Mouse (Mus musculus) embryonic stem cell, embryonic (primary cell): ENCODE measurements at regions not wholly inside any gene's neighbourhood (a gene's known extent, or its start where the extent isn't known, plus 50 kb on each side); places are given as distances from the start of the nearest gene placed in this dataset.

Source experiments
- CTCF ChIA-PET, 4 experiments: fragments of 300-600 bp in 2 of 4; fragments of 350-600 bp in 2 of 4; sonication (Branson Sonifier 250); formaldehyde crosslinking; loops; one replicate each; lab custom pipeline; 2022; ENCODE audit warnings: inconsistent platforms in 2 of 4; lab: Charles Lee
- POLR2A ChIA-PET, 4 experiments: fragments of 300-600 bp in 2 of 4; fragments of 350-600 bp in 2 of 4; sonication (Branson Sonifier 250); formaldehyde crosslinking; loops; one replicate each; lab custom pipeline; 2022; ENCODE audit warnings: antibody characterized with exemption in 4 of 4, inconsistent platforms in 1 of 4; lab: Charles Lee

- ChIA-PET POLR2A (no interaction called here), CTCF (no interaction called here)
These were observed 232.0 kb downstream of the Rab28 start for GRCm38 (mm10) chr5:41476001-41476400.

DNA sequence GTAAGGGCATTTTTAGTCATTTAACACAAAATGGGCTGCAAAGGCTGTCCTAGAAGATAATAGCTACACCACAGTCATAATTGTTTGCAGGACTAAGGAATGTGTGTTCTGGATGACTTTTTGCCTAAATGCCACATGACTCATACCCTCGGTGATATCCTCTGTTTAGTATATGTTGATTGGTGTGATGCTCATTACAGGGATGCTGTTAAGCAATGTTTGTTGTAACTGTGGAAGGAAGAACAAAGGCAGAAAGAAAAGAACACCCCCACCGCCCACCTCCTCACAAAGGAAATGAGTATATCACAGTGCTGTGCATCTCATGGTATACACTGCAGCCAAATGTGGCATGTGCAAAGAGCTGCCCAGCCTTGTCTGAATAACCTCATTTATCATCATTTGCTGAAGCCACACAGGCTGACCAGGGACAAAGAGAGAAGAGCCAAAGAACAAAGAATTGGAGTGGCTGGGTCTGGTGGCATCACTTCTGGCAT is 262.4 kb downstream of the Rab28 start:
- ChIA-PET CTCF (no interaction called here), POLR2A (interaction anchor here in 2 of 4 experiments (0.6 kb wide), 2 partner anchors 52 to 321 kb away, joined by 3 read pairs; no protein-coding TSS in a partner anchor)

- ChIA-PET CTCF (interaction anchor here in 1 of 4 experiments (0.6 kb wide), 1 partner anchor 435 kb away, joined by 3 read pairs; no protein-coding TSS in a partner anchor), POLR2A (no interaction called here)
These were observed 266.9 kb downstream of the Rab28 start for GRCm38 (mm10) chr5:41441081-41441480.

- ChIA-PET POLR2A (no interaction called here), CTCF (no interaction called here)
These were observed 288.7 kb downstream of the Rab28 start for GRCm38 (mm10) chr5:41419121-41419874.

GRCm38 (mm10) chr5:41409070-41409668 is 298.8 kb downstream of the Rab28 start:
- CTCF ChIA-PET = no interaction called here

GRCm38 (mm10) chr5:41392802-41393234 is 315.1 kb downstream of the Rab28 start:
- ChIA-PET POLR2A (interaction anchor here in 1 of 4 experiments (0.8 kb wide), 1 partner anchor 53 kb away, joined by 3 read pairs; no protein-coding TSS in a partner anchor), CTCF (interaction anchor here in 1 of 4 experiments (0.5 kb wide), 1 partner anchor 683 kb away, joined by 5 read pairs; no protein-coding TSS in a partner anchor)

More at GRCm38 (mm10) chr5:41409070-41409668, 298.8 kb downstream of the Rab28 start:
- POLR2A ChIA-PET = no interaction called here

GRCm38 (mm10) chr5:41392137-41392554 is 315.8 kb downstream of the Rab28 start:
- POLR2A ChIA-PET = no interaction called here
- CTCF ChIA-PET = interaction anchor here in 1 of 4 experiments (0.5 kb wide), 1 partner anchor 215 kb away, joined by 4 read pairs; no protein-coding TSS in a partner anchor

DNA sequence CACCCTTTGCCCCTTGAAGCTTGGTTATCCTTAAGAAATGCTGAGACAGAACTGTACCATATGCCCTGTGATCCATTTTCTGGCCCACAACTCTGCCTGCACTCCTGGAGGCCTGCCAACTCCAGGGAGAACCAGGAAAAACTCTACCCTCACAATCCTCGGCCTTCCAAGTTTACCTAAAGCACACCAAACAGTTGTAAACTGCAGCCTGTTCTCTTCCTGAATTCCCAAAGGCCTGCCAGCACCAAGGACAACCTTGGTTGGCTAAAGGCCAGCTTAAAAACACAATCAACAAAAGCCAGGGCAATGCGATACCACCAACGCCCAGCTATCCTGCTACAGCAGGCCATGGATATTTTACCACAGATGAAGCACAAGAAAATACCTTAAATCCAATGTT is 334.5 kb downstream of the Rab28 start:
- CTCF ChIA-PET = no interaction called here
- POLR2A ChIA-PET = no interaction called here

GRCm38 (mm10) chr5:41371461-41371860 is 336.5 kb downstream of the Rab28 start:
- POLR2A ChIA-PET = no interaction called here

GRCm38 (mm10) chr5:41370356-41370755 is 337.6 kb downstream of the Rab28 start:
- ChIA-PET CTCF (no interaction called here), POLR2A (no interaction called here)

More at GRCm38 (mm10) chr5:41371461-41371860, 336.5 kb downstream of the Rab28 start:
- CTCF ChIA-PET = no interaction called here

DNA sequence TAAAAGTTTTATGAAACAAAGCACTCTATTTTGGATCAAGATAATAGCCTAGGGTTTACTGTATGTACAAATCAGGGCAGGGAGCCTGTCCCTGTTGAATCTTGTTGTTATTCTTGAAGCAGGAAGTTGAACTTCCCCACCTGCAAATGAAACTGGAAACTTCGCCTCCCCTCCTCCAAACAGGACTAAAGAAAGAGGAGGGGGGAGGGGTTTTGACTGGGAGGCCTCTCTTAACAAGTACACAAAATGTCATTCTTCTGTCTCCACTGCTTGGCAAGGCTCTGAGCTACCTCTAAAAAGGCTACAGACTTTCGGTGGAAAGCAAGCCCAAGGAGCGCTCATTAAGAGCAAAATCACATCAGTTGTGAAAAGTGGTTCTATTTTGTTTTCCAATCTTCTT is 338.1 kb downstream of the Rab28 start:
- POLR2A ChIA-PET = no interaction called here
- CTCF ChIA-PET = no interaction called here

DNA sequence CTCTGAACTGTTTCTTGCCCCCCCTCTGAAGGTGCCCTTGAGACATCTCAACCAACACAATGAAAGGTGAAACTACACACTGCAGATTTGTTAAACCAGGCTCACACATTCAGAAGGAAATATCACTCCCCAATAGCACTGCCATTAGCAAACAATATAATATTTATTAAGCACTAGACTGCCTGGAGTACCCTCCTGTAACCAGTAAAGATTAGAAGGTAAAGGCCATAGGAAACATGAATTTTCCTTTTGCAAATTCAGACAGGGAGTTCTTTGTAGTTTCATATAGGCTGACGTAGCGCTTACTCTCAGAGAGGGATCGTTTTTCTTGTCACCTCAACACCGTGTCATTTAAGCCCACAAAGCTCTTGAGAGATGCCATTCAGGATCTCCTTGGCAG is 342.1 kb downstream of the Rab28 start:
- POLR2A ChIA-PET = no interaction called here
- CTCF ChIA-PET = no interaction called here

- ChIA-PET POLR2A (interaction anchor here in 1 of 4 experiments (0.6 kb wide), 1 partner anchor 420 kb away, joined by 4 read pairs; no protein-coding TSS in a partner anchor), CTCF (no interaction called here)
These were observed 359.5 kb downstream of the Rab28 start for GRCm38 (mm10) chr5:41348410-41348821.

DNA sequence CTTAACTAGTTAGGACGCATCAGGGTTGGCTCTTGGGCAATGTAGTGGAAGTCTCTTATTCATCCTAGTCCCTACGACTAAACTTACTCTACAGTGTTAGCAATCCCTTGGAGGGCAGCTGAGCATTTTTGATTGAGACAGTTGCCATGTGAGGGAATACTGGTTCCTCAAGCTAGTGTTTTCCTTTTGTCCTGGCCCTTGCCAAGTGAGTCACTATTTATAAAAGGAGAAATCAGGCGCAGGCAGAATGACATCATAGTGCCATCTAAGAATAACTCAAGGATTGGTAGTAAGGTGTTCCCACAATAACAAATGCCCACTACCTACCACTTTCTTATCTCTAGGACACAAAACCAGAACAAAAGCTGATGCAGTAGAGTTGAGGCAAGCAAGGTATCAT is 360.5 kb downstream of the Rab28 start:
- POLR2A ChIA-PET = no interaction called here
- CTCF ChIA-PET = no interaction called here

DNA sequence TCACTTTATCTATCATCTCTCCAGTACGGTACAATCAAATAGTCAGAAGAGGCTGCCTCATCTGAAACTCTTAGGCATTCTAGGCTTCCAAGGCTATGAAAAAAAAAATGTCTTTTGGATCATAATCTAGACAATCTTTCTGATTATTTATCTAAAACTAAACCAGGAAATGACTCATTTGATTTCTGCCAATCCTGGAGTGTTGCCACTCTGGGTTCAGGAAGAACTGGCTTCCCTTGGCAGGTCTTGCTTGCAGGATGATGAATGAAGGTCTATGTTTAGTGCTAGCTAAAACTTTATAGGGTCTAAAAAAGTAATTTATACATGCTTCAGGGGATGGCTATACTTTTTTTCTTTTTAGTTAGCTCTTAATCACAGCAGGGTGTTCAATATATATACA is 367.4 kb downstream of the Rab28 start:
- CTCF ChIA-PET = no interaction called here

DNA sequence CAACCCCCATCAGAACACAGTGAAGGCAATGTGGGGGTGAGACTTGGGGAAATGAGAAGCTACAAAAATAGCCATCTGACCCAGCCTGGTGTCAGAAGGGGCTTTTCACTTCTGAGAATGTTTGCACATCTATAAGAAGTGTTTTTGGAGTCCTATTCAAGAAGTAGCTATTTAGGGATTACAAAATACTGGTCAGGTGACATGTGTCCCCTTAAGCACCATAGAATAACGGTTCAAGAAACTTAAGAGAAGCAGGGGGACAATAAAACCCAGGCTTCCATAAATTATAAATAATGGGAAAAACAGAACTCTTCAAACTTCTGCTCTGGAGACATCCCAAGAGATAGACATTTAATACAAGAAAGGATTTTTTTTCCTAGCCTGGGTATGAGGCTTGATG is 411.5 kb downstream of the Rab28 start:
- ChIA-PET POLR2A (no interaction called here), CTCF (no interaction called here)

More for the DNA sequence above, 367.4 kb downstream of the Rab28 start:
- POLR2A ChIA-PET = no interaction called here

GRCm38 (mm10) chr5:41266731-41267130 is 441.2 kb downstream of the Rab28 start:
- ChIA-PET POLR2A (no interaction called here), CTCF (interaction anchor here in 1 of 4 experiments (0.7 kb wide), 1 partner anchor 853 kb away, joined by 3 read pairs; no protein-coding TSS in a partner anchor)

DNA sequence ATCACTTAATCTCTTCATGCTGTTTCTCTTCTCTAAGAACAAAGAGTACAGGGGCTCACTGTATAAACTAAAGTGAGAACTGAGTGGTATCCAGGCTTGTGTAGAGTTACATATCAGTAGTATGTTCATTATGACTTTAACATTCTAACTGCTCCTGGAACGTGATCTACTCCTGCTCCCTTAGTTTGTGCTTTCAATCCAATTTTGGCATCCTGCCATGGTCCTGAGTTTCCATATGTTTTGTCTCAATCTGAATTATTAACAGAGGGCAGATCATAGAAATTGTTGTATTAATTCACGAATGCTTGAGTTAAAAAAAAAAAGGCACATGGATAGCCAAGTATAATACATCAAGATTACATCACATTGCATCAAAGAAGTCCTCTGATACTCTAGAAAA is 441.6 kb downstream of the Rab28 start:
- CTCF ChIA-PET = interaction anchor here in 1 of 4 experiments (0.7 kb wide), 1 partner anchor 852 kb away, joined by 3 read pairs; no protein-coding TSS in a partner anchor
- POLR2A ChIA-PET = no interaction called here

- ChIA-PET POLR2A (no interaction called here), CTCF (no interaction called here)
These were observed 446.2 kb downstream of the Rab28 start for GRCm38 (mm10) chr5:41261654-41262237.
